Mouse (Mus musculus) liver, adult 2 months (tissue): ENCODE results near the gene Adcy2. TPM values are rescaled to one million over a fixed set of nuclear protein-coding genes. Genes with fewer than 3 reads are reported as not detected.

Experiments used
- DNase-seq: peaks from one replicate; pipeline ENCODE4 v3.0.0-alpha.2; 2011; ENCODE audit warnings: low read depth, low spot score; ENCODE audit errors: extremely low read depth
- H3K27ac ChIP-seq: fragments of 200-500 bp; replicated peaks from 2 replicates; pipeline ENCODE4 v1.5.1; 2012; ENCODE audit warnings: low read depth, mild to moderate bottlenecking, control low read depth, inconsistent platforms, low read length; ENCODE audit not compliant: insufficient read depth
- H3K27me3 ChIP-seq: fragments of 200-500 bp; 2 replicates; pipeline ENCODE4 v1.6.1; 2012; ENCODE audit warnings: mild to moderate bottlenecking, moderate library complexity, low read length, inconsistent platforms; ENCODE audit not compliant: control insufficient read depth, insufficient read depth
- H3K36me3 ChIP-seq: fragments of 200-500 bp; 2 replicates; pipeline ENCODE4 v1.6.1; 2012; ENCODE audit warnings: low read length, inconsistent platforms; ENCODE audit not compliant: control insufficient read depth, insufficient read depth
- H3K4me1 ChIP-seq: fragments of 200-500 bp; 2 replicates; pipeline ENCODE4 v1.6.1; 2011; ENCODE audit warnings: low read length; ENCODE audit not compliant: control insufficient read depth, insufficient read depth
- H3K4me3 ChIP-seq: fragments of 200-500 bp; 2 replicates; pipeline ENCODE4 v1.5.1; 2011; ENCODE audit warnings: low read depth, mild to moderate bottlenecking, control low read depth, low read length, moderate library complexity; ENCODE audit not compliant: insufficient read depth
- H3K79me2 ChIP-seq: fragments of 200-500 bp; 2 replicates; pipeline ENCODE4 v1.6.1; 2012; ENCODE audit warnings: inconsistent platforms, mild to moderate bottlenecking, low read length, moderate library complexity; ENCODE audit not compliant: control insufficient read depth, insufficient read depth
- H3K9ac ChIP-seq: fragments of 200-500 bp; 2 replicates; pipeline ENCODE4 v1.6.1; 2012; ENCODE audit warnings: low read depth, mild to moderate bottlenecking, control low read depth, inconsistent platforms, low read length
- CTCF ChIP-seq: fragments of 200-500 bp; IDR thresholded peaks from 2 replicates; pipeline ENCODE4 v1.5.1; 2011; ENCODE audit warnings: low read depth, low read length, control low read depth
- POLR2A ChIP-seq: fragments of 200-500 bp; IDR thresholded peaks from 2 replicates; pipeline ENCODE4 v1.6.1; 2011; ENCODE audit warnings: low read length, control low read depth; ENCODE audit not compliant: insufficient read depth; ENCODE audit errors: extremely low read depth
- WGBS: fragments of 180-500 bp; shearing (Covaris S2); methylation state at CpG from one replicate; pipeline ENCODE4 v1.1.7; 2018; 5-methylcytosine and 5-hydroxymethylcytosine counted together
- polyA plus RNA-seq: library from polyadenylated mRNA; depleted of rRNA; stranded (reverse); fragments of >200 nt; gene quantifications from 2 replicates; pipeline ENCODE4 v1.2.3, GENCODE M21; 2012
- total RNA-seq: library from RNA; depleted of rRNA; stranded (reverse); fragments of >200 nt; gene quantifications from 2 replicates; pipeline ENCODE4 v1.2.3, GENCODE M21; 2014

The Adcy2 gene
- total and polyA plus RNA-seq, 2 experiments: 0.09 to 0.11 TPM

DNA sequence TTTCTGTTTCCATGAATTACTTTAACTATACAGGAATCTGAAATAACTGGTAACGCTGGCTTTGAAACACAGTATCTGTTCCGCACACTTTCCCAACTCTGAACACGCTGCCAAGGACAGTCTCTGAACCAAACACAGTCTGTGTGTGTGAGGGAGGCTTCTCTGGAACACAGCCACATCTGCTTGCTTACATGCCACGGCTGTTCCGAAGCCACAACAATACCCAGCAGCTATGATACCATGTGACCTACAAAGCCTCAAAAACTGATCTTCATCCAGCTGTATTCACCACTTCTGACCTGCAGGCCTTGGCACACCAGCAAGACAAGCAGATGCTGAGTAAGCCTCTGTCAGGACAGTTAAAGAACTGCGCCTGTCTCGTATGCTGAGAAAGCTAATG lies 421.4 kb downstream of the Adcy2 start:
- H3K9ac ChIP-seq: no peak overlapping the region
- DNase-seq: peak; percentile 90
- no peak for TF ChIP-seq CTCF
- no peak for TF ChIP-seq POLR2A
- peaks cover 3% of the 10 kb centered on the region; the same call in 1 of the 2 replicates for H3K79me2 ChIP-seq
- H3K4me1 ChIP-seq: peaks cover 3% of the 10 kb centered on the region
- H3K4me3 ChIP-seq: no peak overlapping the region
- H3K27me3 ChIP-seq: no peaks in the 10 kb centered on the region
- H3K36me3 ChIP-seq: peaks cover 7% of the 10 kb centered on the region; the same call in 1 of the 2 replicates
- 27% methylated on average over 7 of the region's 7 CpGs for WGBS
- no peak overlapping the region for H3K27ac ChIP-seq

DNA sequence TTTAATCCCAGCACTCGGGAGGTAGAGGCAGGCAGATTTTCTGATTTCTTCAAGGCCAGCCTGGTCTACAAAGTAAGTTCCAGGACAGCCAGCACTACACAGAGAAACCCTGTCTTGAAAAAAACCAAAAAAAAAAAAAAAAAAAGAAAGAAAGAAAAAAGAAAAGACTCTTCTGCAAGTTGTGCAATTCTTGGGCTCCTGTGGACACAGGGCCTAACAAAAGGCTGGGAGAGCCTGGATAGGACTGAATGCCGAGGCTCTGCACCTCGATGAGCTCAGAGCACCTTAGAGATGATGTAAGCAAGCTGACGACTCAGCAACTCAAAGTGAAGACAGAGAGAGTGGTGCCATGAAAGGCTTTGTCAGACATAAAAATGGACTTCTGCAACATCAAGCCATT lies 424.9 kb downstream of the Adcy2 start:
- Histone ChIP-seq H3K27ac (no peak overlapping the region), H3K4me3 (no peak overlapping the region), H3K79me2 (no peaks in the 10 kb centered on the region), H3K27me3 (no peaks in the 10 kb centered on the region), H3K9ac (no peak overlapping the region), H3K4me1 (no peaks in the 10 kb centered on the region), H3K36me3 (peaks cover 10% of the 10 kb centered on the region; the same call in 1 of the 2 replicates)
- TF ChIP-seq CTCF: no peak
- no peak for TF ChIP-seq POLR2A
- no peak for DNase-seq
- 84% methylated on average over 4 of the region's 4 CpGs for WGBS

DNA sequence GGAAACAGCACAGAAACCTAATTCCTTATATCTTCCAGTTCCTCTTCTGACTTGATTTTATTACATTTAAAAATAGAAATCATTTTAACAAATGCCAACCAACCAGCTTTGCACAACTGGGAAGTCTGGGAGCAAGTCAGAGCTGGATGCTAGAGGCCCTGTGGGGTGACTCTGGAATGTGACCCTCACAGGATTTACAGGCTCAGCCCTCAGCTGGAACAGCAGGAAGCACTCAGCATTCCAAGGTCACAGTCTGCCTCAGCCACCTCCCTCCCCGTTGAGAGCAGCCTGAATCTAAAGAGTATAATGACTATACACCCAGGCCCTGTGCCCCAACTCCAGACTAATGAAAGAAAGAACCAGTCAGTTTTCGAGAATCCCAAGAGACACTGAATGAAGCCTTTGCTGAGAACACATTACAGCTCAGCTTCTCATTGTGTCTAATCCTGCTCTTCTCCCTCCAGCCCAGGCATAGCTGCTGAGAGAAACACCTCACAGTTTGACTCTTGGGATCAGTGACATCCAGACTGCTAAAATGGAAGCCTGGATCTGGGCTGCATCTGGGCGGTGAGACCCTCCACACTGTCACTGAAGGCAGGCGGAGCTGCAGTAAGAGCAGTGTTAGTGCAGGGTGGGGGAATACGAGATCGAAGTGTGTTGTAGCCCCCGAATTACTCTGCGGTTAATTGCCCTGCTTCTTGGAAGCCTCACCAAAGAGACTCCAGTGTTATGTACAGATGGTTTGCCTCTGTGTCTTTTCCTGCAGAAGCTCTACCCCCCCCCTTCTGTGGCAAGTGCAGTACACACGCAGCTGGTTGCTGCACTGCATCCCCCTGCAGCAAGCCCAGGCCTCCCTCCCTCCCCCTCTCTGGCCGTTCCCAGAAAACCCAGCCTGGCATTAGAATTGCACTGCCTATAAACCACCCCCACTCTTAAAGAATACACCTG lies 426.1 kb downstream of the Adcy2 start:
- Histone ChIP-seq H3K79me2 (no peaks in the 10 kb centered on the region), H3K9ac (no peak overlapping the region), H3K4me1 (no peaks in the 10 kb centered on the region), H3K4me3 (no peak overlapping the region), H3K27ac (no peak overlapping the region), H3K36me3 (peaks cover 16% of the 10 kb centered on the region; the same call in 1 of the 2 replicates), H3K27me3 (no peaks in the 10 kb centered on the region)
- WGBS: 84% methylated on average over 10 of the region's 10 CpGs
- no peak for TF ChIP-seq POLR2A
- TF ChIP-seq CTCF: no peak
- DNase-seq: no peak

DNA sequence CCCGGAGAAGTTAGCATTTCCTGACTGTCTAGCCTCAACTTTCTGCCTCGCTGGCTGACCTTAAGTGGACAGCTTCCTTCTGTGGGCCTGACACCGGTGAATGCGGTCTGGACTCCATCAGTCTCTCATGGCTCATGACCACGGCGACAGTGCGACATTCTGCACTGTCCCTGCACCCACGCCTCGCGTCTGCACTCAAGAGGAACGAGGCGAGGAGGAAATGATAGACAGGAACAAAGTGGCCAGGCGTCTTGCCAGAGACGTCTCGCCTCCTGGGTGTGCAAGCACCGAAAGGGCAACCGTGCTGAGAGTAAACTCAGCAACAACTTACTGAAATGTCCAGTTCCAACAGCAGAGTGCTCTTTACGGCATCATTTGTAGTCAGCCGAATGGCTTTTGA lies 427.1 kb downstream of the Adcy2 start:
- H3K4me3 ChIP-seq: no peak overlapping the region
- DNase-seq: no peak
- 91% methylated on average over 19 of the region's 19 CpGs for WGBS
- peaks cover 22% of the 10 kb centered on the region; the same call in 1 of the 2 replicates for H3K36me3 ChIP-seq
- no peak overlapping the region for H3K9ac ChIP-seq
- H3K79me2 ChIP-seq: no peaks in the 10 kb centered on the region
- H3K27me3 ChIP-seq: no peaks in the 10 kb centered on the region
- no peak for TF ChIP-seq CTCF
- no peak for TF ChIP-seq POLR2A
- H3K27ac ChIP-seq: no peak overlapping the region
- no peaks in the 10 kb centered on the region for H3K4me1 ChIP-seq
